Mouse (Mus musculus) inflammation-experienced regulatory T-cells, adult 6 months (primary cell): ENCODE data around the gene Jph2. TPM values are rescaled to one million over a fixed set of nuclear protein-coding genes. Genes with fewer than 3 reads are reported as not detected.
A peak's percentile ranks its signal among the peaks of the same experiment; 100 is the strongest.
"Not testable (repeated sequence)": the region's sequence is repeated elsewhere in the genome, so short reads cannot be mapped to it uniquely, and the experiment has no call there.

ENCODE experiments used
- ATAC-seq: one replicate; pipeline ENCODE4 v1.8.0; 2017
- polyA plus RNA-seq, 3 experiments: library from polyadenylated mRNA; unstranded; fragments of 100-300 nt; shearing (Covaris generic); gene quantifications; one replicate each; pipeline ENCODE4 v1.2.1; 2017

The Jph2 gene
- polyA plus RNA-seq, result not detected

DNA sequence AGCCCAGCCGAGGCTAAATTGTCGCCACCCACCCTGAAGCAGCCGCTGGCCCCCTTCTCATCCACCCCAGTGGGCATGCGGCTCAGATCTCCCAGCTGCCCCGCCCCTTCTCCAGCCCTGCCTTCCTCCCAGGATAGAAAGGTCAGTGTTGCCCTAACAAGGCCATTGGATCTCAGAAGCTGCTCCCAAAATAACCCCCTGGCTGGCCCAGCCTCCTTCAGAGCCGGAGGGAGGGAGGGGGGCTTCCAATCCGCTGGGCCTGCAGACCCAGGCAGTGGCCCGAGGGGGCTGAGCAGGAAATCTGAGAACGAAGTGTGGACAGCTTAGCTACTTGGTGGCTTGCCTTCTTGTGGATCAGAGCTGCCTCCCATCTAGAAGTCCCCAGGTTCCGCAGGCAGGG is at the start of gene Jph2:
Gene Jph2 (minus strand): TSS at position 89 of the 400 bp plus-strand sequence.
- no peak for ATAC-seq

DNA sequence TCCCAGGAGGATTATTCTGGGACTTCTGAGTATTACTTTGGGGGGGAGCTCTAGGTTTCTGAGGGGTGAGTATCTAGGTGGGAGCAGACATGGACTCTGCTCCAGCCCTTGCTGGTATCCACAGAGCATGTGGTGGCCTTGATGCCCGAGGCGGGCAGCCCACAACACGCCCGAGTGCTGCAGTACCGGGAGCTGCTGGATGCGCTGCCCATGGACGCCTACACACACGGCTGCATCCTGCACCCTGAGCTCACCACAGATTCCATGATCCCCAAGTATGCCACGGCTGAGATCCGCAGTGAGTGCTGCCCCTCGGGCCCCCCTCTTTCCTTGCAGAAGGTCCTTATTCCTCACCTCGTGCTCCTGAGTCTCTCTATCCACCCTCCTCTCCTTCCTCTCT is 49.6 kb upstream of the Jph2 start:
- ATAC-seq, result no peak

DNA sequence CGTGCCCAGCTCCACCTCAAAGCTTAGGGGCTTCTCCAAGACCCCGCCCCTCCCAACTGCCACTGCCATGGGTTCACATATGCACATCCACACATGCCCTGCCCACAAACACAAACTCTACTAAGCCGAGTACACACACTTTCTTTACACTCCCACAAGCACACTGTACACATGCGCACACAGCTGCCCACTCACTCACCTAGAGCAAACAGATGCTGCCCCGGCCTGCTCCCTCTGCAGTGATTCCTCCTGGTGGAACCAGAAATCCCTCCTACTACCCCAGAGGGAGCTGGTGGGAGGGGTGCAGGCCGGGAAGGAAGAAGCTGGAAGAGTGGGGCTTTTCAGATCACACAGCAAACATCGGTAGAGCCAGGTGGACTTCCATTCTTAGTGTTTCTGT is 46.2 kb upstream of the Jph2 start:
- no peak for ATAC-seq

DNA sequence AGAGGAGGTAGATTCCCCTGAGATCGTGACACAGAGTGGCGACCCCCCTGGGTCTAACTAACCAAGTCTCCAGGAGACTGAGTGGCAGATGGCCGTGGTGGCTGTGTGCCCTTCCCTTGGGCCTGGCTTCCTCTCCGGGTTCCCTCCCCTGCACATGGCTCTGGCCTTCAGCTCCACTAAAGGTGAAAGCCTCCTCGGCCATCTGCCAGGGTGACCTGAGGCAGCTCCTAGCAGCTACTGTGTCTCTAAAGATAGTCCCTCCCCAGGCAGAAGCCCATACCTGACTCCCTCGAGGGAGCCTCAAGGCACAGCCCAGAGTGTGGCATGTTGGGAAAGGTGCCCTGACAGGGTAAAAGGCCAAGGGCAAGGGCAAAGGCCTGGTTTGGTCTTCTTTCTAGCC is 45.8 kb upstream of the Jph2 start:
- no peak for ATAC-seq

DNA sequence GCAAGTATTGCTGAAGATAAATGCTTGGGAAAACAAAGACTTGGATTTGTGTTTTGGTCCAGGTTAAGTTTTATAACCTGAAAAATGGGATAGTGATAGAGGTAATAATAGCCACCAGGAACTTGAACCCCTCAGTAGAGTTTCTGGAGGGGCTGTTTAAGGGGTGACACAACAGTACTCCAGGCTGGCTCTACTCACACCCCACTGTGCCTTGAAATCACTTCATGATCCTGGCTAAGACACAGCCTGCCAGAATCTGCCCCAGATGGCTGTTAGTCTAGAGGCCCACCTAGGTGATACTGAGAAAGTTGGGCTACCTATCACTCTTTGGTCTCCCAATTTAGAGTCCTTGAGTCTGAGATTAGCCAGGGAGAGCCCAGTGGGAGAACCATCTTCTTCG is 41.7 kb upstream of the Jph2 start:
- no peak for ATAC-seq

DNA sequence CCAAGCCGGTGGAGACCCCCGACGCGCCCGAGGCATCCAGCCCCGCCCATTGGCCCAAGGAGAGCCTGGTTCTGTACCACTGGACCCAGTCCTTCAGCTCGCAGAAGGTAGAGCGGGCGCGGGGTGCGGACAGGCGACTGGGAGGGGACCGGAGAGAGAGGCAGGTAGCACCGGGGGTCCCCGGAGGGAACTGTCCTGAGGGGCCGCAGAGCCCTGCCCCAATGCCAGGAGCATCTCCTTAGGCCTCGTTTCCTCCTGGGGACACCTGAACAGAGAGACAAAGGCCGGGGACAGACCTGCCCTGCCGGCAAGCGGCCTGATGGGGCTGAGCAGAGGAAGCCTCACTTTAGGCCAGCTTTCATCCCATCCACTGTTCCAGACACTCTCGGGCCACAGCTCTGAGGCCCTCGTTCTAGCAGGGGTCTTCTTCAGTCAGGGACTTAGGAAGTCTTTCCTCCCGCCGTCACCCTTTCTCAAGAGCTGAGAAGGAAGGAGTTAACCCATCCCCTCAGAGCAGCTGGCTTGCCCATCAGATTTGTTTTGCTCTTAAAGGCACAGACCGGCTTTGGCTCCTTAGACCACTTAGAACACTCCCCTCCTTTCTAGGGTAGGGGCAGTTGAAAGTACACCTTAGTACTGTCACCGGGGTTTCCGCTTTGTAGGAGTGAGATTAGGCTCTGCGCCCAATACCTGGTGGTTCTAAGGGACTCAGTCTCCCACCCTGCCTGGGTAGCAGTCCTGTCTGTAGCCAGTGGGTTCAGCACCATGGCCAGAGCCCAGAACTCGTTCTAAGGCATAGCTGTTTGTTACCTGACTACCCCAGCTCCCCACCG is 41.0 kb upstream of the Jph2 start:
- no peak for ATAC-seq

DNA sequence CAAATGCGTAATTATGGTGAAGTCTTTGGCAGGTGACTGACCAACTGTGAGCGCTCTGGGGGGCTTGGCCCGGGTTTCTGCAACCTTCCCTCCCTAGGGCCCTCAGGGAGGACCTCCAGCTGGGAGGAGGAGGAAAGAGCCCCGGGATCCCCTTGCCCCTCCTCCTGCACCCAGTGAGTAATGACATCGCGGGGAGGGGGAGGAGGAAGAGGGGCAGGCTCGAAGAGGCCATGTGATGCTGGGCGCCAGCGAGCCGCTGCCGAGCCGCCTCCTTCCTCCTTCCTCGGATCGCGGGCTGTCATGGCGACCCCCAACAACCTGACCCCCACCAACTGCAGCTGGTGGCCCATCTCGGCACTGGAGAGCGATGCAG is 40.4 kb upstream of the Jph2 start, which contains the start of gene Gdap1l1:
Gene Gdap1l1 (plus strand): TSS at position 231 of the 373 bp plus-strand sequence.
- no peak for ATAC-seq

DNA sequence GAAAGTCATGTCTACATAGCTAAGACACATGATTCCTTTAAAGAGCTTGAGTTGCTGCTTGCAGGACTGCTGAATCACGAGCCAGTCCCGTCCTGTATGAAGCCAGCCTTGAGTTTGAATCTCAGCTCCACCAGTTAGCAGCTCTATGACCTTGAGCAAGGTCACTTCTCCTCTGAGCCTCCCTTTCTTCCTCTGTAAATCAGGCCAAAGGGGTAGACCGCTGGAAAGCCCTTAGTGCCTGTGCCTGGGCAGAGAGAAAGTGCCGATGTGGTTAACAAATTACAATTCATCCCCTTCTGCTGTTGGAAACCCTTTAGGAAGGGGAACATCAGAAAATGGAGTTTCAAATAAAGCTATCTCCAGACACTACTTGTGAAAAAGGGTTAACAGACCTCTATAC is 40.0 kb upstream of the Jph2 start:
- ATAC-seq, result no peak

DNA sequence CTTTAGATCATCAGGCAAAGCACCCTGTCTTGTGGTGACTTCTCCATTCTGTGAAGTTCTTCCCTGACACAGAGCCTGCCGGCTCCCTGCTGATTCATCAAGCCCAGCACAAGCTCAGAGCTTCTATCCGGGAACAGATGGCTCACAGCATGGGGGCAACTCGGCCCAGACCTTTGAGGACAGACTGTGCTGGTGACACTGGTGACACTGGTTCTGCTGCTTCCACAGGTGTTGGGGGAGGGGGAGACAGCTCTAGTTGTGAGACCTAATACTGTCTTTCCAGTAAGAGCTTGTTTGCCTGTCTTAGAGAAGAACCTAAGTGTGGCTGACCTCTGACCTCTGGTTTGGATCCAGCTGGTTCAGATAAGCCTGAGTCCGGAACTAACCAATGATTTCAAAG is 36.2 kb upstream of the Jph2 start:
- ATAC-seq, result no peak

DNA sequence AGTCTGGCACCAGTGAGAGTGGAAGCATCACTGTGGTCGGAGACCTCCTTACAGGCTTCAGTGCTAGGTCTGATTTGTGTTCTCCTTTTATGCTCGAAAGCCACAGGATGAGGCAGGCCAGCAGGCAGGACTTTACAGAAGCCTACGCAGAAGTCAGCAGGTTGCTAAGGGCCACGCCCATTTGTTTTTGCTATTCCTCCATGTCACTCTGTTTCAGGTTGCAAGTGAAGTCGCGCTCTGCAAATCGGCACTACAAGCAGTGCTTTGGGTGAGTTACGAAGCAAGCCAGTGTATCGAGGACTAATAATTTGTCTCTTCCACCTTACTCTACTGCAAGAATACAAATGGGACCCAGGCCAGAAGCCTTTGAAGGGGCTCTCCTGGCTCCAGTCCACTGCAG is 33.5 kb upstream of the Jph2 start:
- ATAC-seq, result no peak

DNA sequence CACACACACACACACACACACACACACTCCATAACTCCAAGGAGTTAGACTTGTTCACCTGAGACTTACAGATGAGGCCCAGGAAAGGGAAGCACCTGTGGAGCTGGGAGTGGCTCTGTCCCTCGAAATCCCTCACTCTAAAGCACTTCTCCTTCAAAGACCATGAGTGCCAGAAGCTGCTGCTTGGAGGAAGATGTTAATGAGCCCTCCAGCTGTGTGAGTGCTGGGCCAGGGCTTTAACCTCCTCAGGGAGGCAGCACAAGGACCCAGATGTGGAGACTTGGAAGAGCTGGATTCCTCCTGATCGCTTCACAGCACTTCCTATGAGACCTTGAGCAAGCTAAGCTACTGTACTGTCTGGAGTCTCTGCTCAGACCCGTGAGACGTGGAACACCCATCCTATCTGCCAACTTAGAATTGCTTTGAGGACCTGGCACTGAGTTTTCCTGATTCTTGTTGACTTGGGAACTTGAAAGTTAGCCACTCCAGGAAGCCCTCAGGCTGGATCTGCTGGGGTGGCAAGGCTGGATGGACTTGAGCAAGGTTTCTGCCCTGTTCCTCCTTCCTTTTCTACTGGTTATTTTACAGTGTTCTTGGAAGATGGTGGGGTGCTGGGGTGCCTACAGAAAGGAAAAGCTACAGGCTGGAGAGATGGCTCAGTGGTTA is 30.7 kb upstream of the Jph2 start:
- ATAC-seq, result no peak

DNA sequence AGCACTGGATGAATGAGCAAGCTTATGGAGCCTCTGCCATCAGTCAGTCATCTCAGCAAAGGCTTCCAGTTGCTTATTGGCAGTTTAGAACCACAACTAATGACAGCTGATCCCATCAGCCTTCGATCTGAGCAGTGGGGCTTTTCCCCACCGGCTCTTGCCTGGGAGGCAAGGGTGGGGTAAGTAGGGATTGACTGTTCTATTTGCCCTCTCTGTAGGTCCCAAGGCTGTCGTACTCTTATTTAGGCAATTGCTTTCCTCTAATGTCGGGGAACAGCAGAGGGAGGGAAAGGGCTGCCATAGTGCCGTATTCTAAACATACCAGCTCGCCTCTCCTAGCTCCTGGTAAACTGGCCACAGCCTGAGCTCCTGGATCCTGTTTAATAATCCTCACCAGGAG is 26.8 kb upstream of the Jph2 start, which contains the start of gene Oser1:
Gene Oser1 (minus strand): TSS at position 101 of the 400 bp plus-strand sequence.
- no peak for ATAC-seq

DNA sequence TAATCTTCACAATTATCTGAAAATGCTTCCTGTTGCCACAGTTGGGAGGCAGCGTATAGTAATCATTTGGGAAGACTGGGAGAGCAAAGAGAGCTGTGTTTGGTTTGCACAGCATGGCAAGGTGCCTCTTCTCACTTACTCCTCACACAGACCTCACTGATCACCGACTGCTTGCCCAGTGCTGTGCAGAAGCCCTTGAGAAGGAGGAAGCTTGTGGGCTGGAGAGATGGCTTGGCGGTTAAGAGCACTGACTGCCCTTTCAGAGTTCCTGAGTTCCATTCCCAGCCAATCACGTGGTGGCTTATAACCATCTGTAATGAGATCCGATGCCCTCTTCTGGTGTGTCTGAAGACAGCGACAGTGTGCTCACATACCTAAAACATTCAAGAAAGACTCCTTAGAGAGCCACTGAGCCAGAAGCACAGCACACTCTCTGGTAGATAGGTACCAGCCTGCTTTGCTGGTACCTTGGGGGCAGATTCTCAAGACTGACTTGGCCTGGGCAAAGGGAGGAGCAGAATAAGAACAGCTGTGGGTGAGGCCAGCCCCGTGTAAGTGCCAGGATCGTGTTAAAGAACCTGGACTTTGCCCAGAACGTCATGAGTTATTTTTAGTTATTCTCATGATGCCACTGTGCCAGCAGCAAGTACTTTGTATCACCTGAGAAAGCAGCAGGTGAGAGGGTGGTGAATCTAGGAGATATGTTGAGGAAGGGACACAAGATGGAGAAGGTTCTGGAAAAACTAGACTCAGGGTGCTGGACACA is 25.3 kb upstream of the Jph2 start:
- ATAC-seq, result no peak

DNA sequence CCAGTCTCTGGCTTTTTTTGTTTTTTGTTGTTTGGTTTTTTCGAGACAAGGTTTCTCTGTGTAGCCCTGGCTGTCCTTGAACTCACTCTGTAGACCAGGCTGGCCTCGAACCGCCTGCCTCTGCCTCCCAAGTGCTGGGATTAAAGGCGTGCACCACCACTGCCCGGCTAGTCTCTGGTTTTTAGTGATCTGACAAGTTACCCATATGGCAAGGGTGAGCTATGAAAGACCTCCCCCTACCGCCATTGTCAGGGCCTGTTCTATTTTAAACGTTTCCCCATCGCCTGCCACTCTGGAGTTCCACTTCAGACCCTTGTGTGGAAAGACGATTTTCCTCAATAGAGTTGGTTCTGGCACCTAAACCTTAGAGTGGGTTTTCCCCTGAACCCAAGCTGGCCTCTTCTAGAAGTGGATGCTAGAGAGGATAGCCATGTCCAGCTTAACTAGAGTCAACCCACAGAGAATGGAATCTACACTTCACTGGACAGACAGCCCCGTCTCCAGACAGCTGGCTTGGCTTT is 22.6 kb upstream of the Jph2 start:
- no peak for ATAC-seq

DNA sequence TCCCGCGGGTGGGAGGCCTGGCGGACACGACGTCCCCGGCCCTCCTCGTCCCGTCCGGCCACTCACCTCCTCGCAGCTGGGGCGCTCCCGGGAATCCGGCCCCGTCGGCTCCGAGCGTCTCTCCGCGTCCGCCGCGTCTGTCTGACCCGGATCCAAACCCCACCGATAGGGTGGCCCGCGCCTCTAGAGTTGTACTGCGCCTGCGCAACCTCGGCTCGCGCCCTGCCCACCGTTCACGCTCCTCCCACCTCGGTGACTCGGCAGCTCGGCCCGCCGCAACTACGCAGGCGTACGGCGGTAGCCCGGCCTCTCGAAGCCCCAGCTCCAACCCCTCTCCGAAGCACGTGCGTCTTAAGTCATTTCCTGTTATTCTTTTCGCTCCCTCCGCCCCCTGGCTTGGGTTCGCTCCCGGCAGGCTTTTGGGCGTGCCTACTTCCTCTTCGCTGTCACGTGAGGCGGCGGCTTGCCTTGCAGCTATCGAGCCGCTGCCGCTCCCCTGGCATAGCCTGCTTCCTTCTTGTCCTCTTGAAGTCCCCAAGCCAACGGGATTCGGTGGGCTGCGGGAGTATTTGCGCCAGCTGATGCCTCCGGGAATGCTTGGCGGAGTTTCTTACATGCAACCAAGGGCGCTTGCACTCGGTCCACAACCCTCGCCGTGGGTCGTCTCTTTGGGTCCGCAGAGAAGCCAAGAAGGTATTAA is 21.7 kb upstream of the Jph2 start:
- ATAC-seq, result peak; percentile 97

DNA sequence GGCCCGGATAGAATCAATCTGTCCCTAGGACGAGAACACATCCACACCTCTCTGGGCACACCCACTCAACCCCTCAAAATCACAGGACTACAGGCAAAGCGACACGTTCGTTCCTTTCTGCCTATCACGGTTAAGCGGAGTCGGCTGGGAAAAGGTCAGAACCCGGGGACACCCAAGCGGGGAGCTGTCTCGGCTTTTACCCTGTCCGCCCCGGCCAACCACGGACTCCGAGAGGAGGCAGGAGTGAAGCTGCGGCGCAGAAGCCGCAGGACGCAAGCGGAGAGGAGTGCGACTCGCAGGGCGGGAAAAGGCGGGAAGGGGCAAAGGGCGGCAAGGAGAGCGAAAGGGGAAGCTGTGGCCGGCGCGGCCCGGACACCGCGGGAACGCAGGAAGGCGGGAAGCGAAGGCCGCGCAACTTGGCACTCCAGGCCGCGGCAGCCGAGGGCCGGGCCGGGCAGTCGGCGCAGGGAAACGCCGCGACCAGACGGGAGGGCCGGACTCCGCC is 21.1 kb upstream of the Jph2 start:
- ATAC-seq, result peak; percentile 3

DNA sequence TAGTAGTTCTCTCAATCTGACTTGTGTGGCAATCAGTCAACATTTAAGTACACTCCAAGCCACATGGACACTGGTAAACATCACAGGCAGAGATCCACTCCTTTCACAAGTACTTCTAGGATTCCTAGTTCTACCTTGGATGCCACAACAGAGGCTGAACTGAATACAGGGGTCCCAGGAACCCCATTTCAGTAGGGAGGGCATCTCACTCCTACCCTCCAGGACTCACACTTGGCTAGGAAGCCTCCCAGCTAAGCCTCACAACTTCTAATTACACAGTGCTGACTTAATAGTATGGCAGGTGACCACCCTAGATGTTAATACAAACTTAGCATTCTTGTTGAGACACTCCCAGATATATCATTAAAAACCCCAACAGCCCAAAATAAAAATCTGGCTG is 20.0 kb upstream of the Jph2 start:
- ATAC-seq, result no peak

DNA sequence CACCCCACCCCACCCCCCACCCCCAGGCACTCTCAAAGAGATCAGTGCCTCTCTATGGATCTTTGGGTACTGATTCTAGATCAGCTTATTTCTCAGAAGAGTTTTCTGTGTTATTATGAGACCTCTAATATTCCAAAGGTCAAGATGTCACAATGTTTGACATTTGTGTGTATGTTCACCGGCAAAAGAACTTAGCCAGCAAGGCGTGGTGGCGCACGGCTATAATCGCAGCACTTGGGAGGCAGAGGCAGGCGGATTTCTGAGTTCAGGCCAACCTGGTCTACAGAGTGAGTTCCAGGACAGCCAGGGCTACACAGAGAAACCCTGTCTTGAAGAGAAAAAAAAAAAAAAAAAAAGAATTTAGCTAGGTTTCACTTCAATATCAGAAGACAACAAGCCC is 19.2 kb upstream of the Jph2 start:
- no peak for ATAC-seq

DNA sequence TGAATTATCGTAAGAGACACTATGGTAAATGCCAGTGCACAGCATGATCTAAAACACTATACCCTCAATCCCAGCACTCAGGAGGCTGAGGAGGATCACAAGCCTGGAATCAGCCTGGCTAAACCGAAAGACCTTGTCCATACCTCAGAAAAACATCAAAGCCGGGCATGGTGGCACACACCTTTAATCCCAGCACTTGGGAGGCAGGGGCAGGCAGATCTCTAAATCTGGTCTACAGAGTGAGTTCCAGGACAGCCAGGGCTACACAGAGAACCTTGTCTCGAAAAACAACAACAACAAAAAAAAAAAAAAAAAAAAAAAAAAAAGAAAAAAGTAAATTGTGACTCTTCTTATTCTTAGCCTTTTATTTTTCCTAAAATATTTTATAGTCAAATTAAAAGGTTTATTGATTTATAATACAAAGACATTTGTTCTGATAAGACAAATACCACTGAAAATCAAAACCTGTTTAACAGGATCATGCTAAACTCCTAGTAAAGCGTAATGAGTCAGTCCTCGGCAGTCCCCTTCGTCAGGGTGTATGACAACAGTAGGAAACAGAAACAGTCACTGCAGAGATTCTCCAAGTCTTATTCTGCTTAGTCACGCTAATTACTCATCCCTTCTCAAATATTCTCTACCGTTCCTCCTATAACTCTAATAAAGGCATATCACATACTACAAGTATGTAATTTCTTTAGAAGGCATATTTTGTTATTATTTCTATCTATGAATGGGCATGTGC is 15.2 kb upstream of the Jph2 start:
- no peak for ATAC-seq

DNA sequence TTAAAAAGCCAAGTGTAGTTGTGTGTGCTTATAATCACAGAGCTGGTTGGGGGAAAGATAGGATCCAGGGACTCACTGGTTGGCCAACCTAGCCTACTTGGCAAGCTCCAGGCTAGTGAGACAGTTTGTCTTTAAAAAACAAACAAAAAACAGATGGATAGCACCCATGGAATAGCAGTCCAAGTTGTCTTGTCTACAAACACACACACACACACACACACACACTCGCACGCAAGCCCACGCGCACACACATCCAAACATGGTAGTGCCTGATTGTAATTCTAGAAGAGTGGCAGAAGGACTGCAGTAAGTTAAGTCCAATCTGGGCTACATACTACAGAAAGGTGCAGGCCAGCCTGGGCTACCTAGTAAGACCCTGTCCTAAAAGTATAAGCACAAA is 14.6 kb upstream of the Jph2 start:
- no peak for ATAC-seq

DNA sequence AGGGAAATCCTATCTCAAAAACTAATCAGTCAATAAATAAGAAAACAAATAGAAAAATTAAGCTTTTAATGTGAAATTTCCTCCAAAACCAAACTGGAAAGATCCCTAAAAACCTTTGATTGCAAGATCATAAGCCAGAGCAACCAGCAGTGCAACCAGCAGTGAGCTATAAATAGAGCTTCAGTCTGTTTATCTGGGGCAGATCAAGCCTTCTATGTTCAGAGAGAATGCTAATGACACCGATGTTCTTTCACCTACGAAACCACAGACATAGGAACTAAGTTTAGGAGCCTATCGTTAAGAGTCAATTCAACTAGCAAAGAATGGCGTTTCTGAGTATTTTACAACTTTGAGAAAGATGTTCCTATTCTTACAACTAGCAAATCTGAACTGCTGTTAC is 14.0 kb upstream of the Jph2 start:
- ATAC-seq, result peak; percentile 63

DNA sequence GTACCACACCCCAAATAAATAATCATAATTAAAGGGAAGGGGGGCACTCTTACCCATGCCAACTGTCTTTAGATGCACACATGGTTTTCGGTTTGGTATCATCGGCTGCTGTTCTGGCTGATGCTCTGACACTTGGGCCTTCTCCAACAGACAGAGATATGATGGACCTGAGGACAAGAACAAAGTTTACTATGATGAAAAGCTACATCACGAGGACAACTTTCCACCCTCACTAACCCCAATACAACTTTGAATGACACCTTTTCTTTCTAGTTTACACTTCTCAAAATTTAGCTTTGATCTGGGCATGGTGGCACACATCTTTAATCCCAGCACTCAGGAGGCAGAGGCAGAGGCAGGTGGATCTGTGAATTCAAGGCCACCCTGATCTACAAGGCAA is 13.6 kb upstream of the Jph2 start:
- ATAC-seq, result not testable (repeated sequence)
